Mouse (Mus musculus) G1E (cell line): ENCODE data around the gene Ptpru. TPM values are rescaled to one million over a fixed set of nuclear protein-coding genes. Genes with fewer than 3 reads are reported as not detected.
"Not testable (repeated sequence)": the region's sequence is repeated elsewhere in the genome, so short reads cannot be mapped to it uniquely, and the experiment has no call there.

ENCODE experiments used
- ATAC-seq: 2 replicates; pipeline ENCODE4 v1.8.0; 2016; ENCODE audit warnings: mild to moderate bottlenecking; ENCODE audit not compliant: insufficient number of reproducible peaks, poor library complexity, low FRiP score, severe bottlenecking; ENCODE audit errors: extremely low read depth
- DNase-seq: peaks from one replicate; pipeline ENCODE4 v3.0.0; 2012; ENCODE audit warnings: low spot score
- H3K27me3 ChIP-seq: 2 replicates; pipeline ENCODE4 v1.6.1; 2012; ENCODE audit warnings: mild to moderate bottlenecking, low read length, inconsistent platforms; ENCODE audit not compliant: insufficient read depth
- H3K36me3 ChIP-seq: replicated peaks from 2 replicates; pipeline ENCODE3; 2012; ENCODE audit warnings: mild to moderate bottlenecking, inconsistent platforms
- H3K4me1 ChIP-seq: 2 replicates; pipeline ENCODE4 v1.6.1; 2012; ENCODE audit warnings: low read depth, low read length, inconsistent platforms, mixed read lengths; ENCODE audit not compliant: insufficient read depth
- H3K4me3 ChIP-seq: 2 replicates; pipeline ENCODE4 v1.5.1; 2012; ENCODE audit warnings: low read depth, mild to moderate bottlenecking, inconsistent platforms, low read length, moderate library complexity, mixed read lengths
- H3K9me3 ChIP-seq: replicated peaks from 2 replicates; pipeline ENCODE4 v1.6.1; 2012; ENCODE audit warnings: inconsistent platforms
- CTCF ChIP-seq: IDR thresholded peaks from 2 replicates; pipeline ENCODE4 v1.5.1; 2012; ENCODE audit warnings: low read depth, low read length, inconsistent platforms, mixed read lengths
- GATA1 ChIP-seq: IDR thresholded peaks from 2 replicates; pipeline ENCODE4 v1.6.1; 2012; ENCODE audit warnings: borderline replicate concordance, low read length, inconsistent platforms, mixed read lengths
- GATA2 ChIP-seq: IDR thresholded peaks from 2 replicates; pipeline ENCODE4 v1.6.1; 2012; ENCODE audit warnings: low read depth, low read length, inconsistent platforms, borderline replicate concordance
- POLR2AphosphoS5 ChIP-seq: IDR thresholded peaks from 2 replicates; pipeline ENCODE4 v1.6.1; 2012; ENCODE audit warnings: low read depth, low read length, inconsistent platforms; ENCODE audit not compliant: insufficient replicate concordance
- TAL1 ChIP-seq: conservative IDR thresholded peaks from 2 replicates; pipeline ENCODE4 v1.6.1; 2012; ENCODE audit warnings: low read depth, low read length, inconsistent platforms, mixed read lengths
- polyA plus RNA-seq: library from polyadenylated mRNA; stranded (reverse); fragments of >175 nt; gene quantifications from 2 replicates; pipeline ENCODE4 v1.2.3, GENCODE M21; 2012
- total RNA-seq, 2 experiments: library from RNA; stranded (forward) in 1 of 2; stranded (reverse) in 1 of 2; fragments of 200-1000 nt in 1 of 2; fragments of >200 nt in 1 of 2; fragmentation: Nextera tagmentation in 1 of 2; gene quantifications; 2 replicates each; pipeline ENCODE4 v1.2.3; 2014 to 2017

The Ptpru gene
- total and polyA plus RNA-seq, 3 experiments = 7.3 to 53.1 (median 41.8) TPM

DNA sequence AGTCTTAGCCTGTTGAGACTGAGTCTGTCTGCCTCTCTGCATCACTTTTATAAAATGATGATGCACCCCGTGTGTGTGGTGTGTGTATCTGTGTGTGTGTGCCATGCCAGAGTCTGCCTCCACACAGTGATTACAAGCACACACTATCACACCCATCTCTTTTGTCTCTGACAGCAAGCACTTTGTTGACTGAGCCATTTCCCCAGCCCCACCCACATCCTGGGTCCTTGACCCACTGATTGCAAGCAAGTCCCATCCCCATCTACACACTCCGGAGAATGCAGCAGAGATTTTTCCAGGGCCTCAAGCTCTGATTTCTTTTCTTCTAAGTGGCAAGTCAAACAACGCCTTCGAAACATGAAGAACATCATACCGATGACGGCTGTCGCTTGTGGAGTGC is 24.3 kb downstream of the Ptpru start:
- Histone ChIP-seq H3K4me1 (peaks cover 19% of the 10 kb centered on the region), H3K9me3 (no peaks in the 10 kb centered on the region), H3K27me3 (no peaks in the 10 kb centered on the region), H3K36me3 (peaks cover 93% of the 10 kb centered on the region), H3K4me3 (no peak overlapping the region)
- ATAC-seq (no peak), DNase-seq (no peak)
- no peak for TF ChIP-seq CTCF
- TF ChIP-seq TAL1 = no peak
- no peak for TF ChIP-seq GATA1
- no peak for TF ChIP-seq GATA2

GRCm38 (mm10) chr4:131812458-131812857 is 25.6 kb downstream of the Ptpru start:
- Histone ChIP-seq H3K4me3 (no peak overlapping the region), H3K9me3 (no peaks in the 10 kb centered on the region), H3K4me1 (peaks cover 15% of the 10 kb centered on the region), H3K27me3 (no peaks in the 10 kb centered on the region), H3K36me3 (peaks cover 93% of the 10 kb centered on the region)
- DNase-seq (no peak), ATAC-seq (no peak)
- TF ChIP-seq GATA1 = no peak
- no peak for TF ChIP-seq TAL1
- no peak for TF ChIP-seq CTCF
- no peak for TF ChIP-seq POLR2AphosphoS5
- TF ChIP-seq GATA2 = no peak

DNA sequence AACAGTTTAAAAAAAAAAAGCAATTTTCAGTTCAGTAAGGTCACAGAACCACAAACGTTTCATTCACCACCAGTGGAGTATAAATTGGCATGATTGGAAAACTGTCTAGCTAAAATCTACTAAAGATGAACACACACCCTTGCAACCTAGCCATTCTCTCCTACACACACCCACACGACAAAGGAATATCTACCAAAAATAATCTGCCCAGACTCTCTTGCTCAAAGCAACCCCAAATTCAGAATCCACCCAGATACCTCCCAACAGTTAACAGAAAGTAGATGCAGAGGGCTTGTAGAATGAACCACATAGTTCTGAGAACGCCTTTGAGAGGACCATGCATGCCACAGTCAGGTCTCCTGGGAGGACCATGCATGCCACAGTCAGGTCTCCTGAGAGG is 32.8 kb downstream of the Ptpru start:
- Histone ChIP-seq H3K36me3 (peaks cover 97% of the 10 kb centered on the region), H3K4me3 (no peak overlapping the region), H3K27me3 (no peaks in the 10 kb centered on the region), H3K9me3 (no peaks in the 10 kb centered on the region), H3K4me1 (peaks cover 3% of the 10 kb centered on the region; the same call in 1 of the 2 replicates)
- ATAC-seq (no peak), DNase-seq (no peak)
- TF ChIP-seq CTCF (no peak), TAL1 (no peak)

- H3K4me3 ChIP-seq, H3K4me1 ChIP-seq, DNase-seq, H3K9me3 ChIP-seq, H3K27me3 ChIP-seq, ATAC-seq: not testable (repeated sequence)
- H3K36me3 ChIP-seq = peaks cover 97% of the 10 kb centered on the region
Measured at GRCm38 (mm10) chr4:131804732-131805131, 33.4 kb downstream of the Ptpru start.

- ATAC-seq (no peak), DNase-seq (no peak)
- Histone ChIP-seq H3K27me3 (no peaks in the 10 kb centered on the region), H3K36me3 (peaks cover 96% of the 10 kb centered on the region), H3K4me1 (peaks cover 15% of the 10 kb centered on the region), H3K9me3 (no peaks in the 10 kb centered on the region), H3K4me3 (no peak overlapping the region)
- no peak for TF ChIP-seq CTCF
- no peak for TF ChIP-seq GATA2
- no peak for TF ChIP-seq GATA1
- TF ChIP-seq POLR2AphosphoS5 = no peak
- no peak for TF ChIP-seq TAL1
Measured at GRCm38 (mm10) chr4:131803846-131804245, 34.2 kb downstream of the Ptpru start.

DNA sequence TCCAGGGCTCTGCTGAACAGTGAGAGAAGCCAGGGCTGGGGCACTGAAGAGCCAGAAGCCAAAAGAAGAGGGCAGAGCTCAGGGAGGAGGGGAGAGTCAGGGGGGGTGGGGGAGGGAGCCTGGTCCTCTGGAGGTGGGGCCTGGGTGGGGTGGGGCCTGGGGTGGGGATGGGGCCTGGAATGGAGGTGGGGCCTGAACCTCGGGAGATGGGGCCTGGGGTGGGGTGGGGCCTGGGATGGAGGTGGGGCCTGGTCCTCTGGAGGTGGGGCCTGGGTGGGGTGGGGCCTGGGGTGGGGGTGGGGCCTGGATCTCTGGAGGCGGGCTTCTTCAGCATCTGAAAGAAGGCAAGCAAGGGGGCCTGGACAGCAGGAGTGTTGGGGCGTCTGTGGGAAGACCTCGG is 39.1 kb downstream of the Ptpru start:
- TF ChIP-seq POLR2AphosphoS5 (no peak), TAL1 (no peak), GATA2 (no peak), CTCF (no peak), GATA1 (no peak)
- no peak for ATAC-seq
- no peaks in the 10 kb centered on the region for H3K27me3 ChIP-seq
- H3K9me3 ChIP-seq = no peaks in the 10 kb centered on the region
- H3K4me1 ChIP-seq = peaks cover 19% of the 10 kb centered on the region
- H3K4me3 ChIP-seq = no peak overlapping the region
- DNase-seq = no peak
- peaks cover 98% of the 10 kb centered on the region for H3K36me3 ChIP-seq

- Histone ChIP-seq H3K36me3 (peaks cover 98% of the 10 kb centered on the region), H3K4me3 (no peak overlapping the region), H3K9me3 (no peaks in the 10 kb centered on the region), H3K27me3 (no peaks in the 10 kb centered on the region), H3K4me1 (peaks cover 19% of the 10 kb centered on the region)
- ATAC-seq = no peak
- no peak for DNase-seq
- TF ChIP-seq TAL1 = no peak
- no peak for TF ChIP-seq CTCF
- no peak for TF ChIP-seq GATA2
- no peak for TF ChIP-seq POLR2AphosphoS5
- TF ChIP-seq GATA1 = no peak
Measured at GRCm38 (mm10) chr4:131797920-131798319, 40.2 kb downstream of the Ptpru start.
